Mouse (Mus musculus) limb, embryonic 14.5 days (tissue): ENCODE measurements at regions not wholly inside any gene's neighbourhood (a gene's known extent, or its start where the extent isn't known, plus 50 kb on each side); places are given as distances from the start of the nearest gene placed in this dataset.

Source experiments
- ATAC-seq: fragments of 200-750 bp; cut with Nextera tagmentation; 2 replicates; pipeline ENCODE4 v1.8.0; 2017; ENCODE audit warnings: low read depth, moderate number of reproducible peaks, moderate TSS enrichment; ENCODE audit not compliant: low FRiP score
- DNase-seq: peaks from one replicate; pipeline ENCODE4 v3.0.0-alpha.2; 2015; ENCODE audit warnings: low spot score
- H3K27ac ChIP-seq: fragments of 300-500 bp; sonication (generic); replicated peaks from 2 replicates; pipeline ENCODE4 v1.5.1; 2014; ENCODE audit warnings: low read depth, mild to moderate bottlenecking, low read length, moderate library complexity, mixed read lengths
- H3K27me3 ChIP-seq: fragments of 300-500 bp; sonication (generic); 2 replicates; pipeline ENCODE4 v1.6.1; 2014; ENCODE audit warnings: low read length, mixed read lengths; ENCODE audit not compliant: control insufficient read depth, insufficient read depth
- H3K36me3 ChIP-seq: fragments of 300-500 bp; sonication (generic); 2 replicates; pipeline ENCODE4 v1.6.1; 2014; ENCODE audit warnings: mild to moderate bottlenecking, low read length, moderate library complexity, mixed read lengths; ENCODE audit not compliant: control insufficient read depth, insufficient read depth
- H3K4me1 ChIP-seq: fragments of 300-500 bp; sonication (generic); 2 replicates; pipeline ENCODE4 v1.6.1; 2014; ENCODE audit warnings: antibody characterized with exemption, low read length, mixed read lengths; ENCODE audit not compliant: control insufficient read depth, insufficient read depth
- H3K4me2 ChIP-seq: fragments of 300-500 bp; sonication (generic); replicated peaks from 2 replicates; pipeline ENCODE4 v1.6.1; 2014; ENCODE audit warnings: low read depth, mild to moderate bottlenecking, low read length, moderate library complexity; ENCODE audit not compliant: severe bottlenecking
- H3K4me3 ChIP-seq: fragments of 300-500 bp; sonication (generic); replicated peaks from 2 replicates; pipeline ENCODE4 v1.5.1; 2014; ENCODE audit warnings: low read length
- H3K9ac ChIP-seq: fragments of 300-500 bp; sonication (generic); 2 replicates; pipeline ENCODE4 v1.6.1; 2014; ENCODE audit warnings: mild to moderate bottlenecking, low read depth, low read length, moderate library complexity; ENCODE audit not compliant: severe bottlenecking
- H3K9me3 ChIP-seq: fragments of 300-500 bp; sonication (generic); 2 replicates; pipeline ENCODE4 v1.6.1; 2016; ENCODE audit warnings: low read length; ENCODE audit not compliant: control insufficient read depth
- POLR2A ChIP-seq: fragments of 200-500 bp; IDR thresholded peaks from 2 replicates; pipeline ENCODE4 v1.8.0; 2012; ENCODE audit warnings: inconsistent platforms, mild to moderate bottlenecking, moderate library complexity, borderline replicate concordance; ENCODE audit not compliant: insufficient read depth, insufficient read length; ENCODE audit errors: extremely low read depth
- WGBS: fragments of 180-500 bp; shearing (Covaris S2); extraction: QIAGEN DNeasy Blood & Tissue Kit; methylation state at CpG from one replicate; pipeline ENCODE4 v1.1.7; 2014; 5-methylcytosine and 5-hydroxymethylcytosine counted together

- WGBS: 74% methylated on average over 8 of the region's 8 CpGs
- Histone ChIP-seq H3K4me2 (no peak overlapping the region), H3K9ac (no peak overlapping the region), H3K36me3 (no peaks in the 10 kb centered on the region), H3K27me3 (no peaks in the 10 kb centered on the region), H3K9me3 (no peaks in the 10 kb centered on the region), H3K4me1 (peaks cover 13% of the 10 kb centered on the region; the same call in 1 of the 2 replicates), H3K4me3 (no peak overlapping the region), H3K27ac (no peak overlapping the region)
- ATAC-seq: no peak
- DNase-seq: no peak
- TF ChIP-seq POLR2A: no peak
Observed at GRCm38 (mm10) chr13:63657115-63657514, 83.7 kb upstream of the Ptch1 start.

- H3K9ac ChIP-seq: no peak overlapping the region
- 90% methylated on average over 7 of the region's 7 CpGs for WGBS
Observed at GRCm38 (mm10) chr13:63659412-63659811, 86.0 kb upstream of the Ptch1 start.

GRCm38 (mm10) chr13:63660431-63660830 lies 87.0 kb upstream of the Ptch1 start:
- Histone ChIP-seq H3K36me3 (no peaks in the 10 kb centered on the region), H3K27me3 (no peaks in the 10 kb centered on the region), H3K27ac (no peak overlapping the region), H3K9me3 (no peaks in the 10 kb centered on the region), H3K9ac (no peak overlapping the region), H3K4me3 (no peak overlapping the region), H3K4me2 (no peak overlapping the region), H3K4me1 (peaks cover 9% of the 10 kb centered on the region; the same call in 1 of the 2 replicates)
- DNase-seq: no peak
- no peak for ATAC-seq
- WGBS: 67% methylated on average over 4 of the region's 4 CpGs
- TF ChIP-seq POLR2A: no peak

More at GRCm38 (mm10) chr13:63659412-63659811, 86.0 kb upstream of the Ptch1 start:
- Histone ChIP-seq H3K36me3 (no peaks in the 10 kb centered on the region), H3K4me2 (no peak overlapping the region), H3K9me3 (no peaks in the 10 kb centered on the region), H3K4me3 (no peak overlapping the region), H3K27ac (no peak overlapping the region), H3K27me3 (no peaks in the 10 kb centered on the region), H3K4me1 (peaks cover 13% of the 10 kb centered on the region; the same call in 1 of the 2 replicates)
- TF ChIP-seq POLR2A: no peak
- ATAC-seq: no peak
- DNase-seq: no peak

- Histone ChIP-seq H3K36me3 (no peaks in the 10 kb centered on the region), H3K27ac (no peak overlapping the region), H3K4me2 (no peak overlapping the region), H3K4me3 (no peak overlapping the region), H3K9ac (0 out of 2 replicates have a peak overlapping the region, but pooled peaks have one; percentile 21), H3K9me3 (no peaks in the 10 kb centered on the region), H3K27me3 (no peaks in the 10 kb centered on the region), H3K4me1 (peaks cover 8% of the 10 kb centered on the region)
- no peak for TF ChIP-seq POLR2A
- no peak for ATAC-seq
- WGBS: 21% methylated on average over 4 of the region's 4 CpGs
- no peak for DNase-seq
Observed at GRCm38 (mm10) chr13:63668576-63668975, 95.2 kb upstream of the Ptch1 start.

GRCm38 (mm10) chr13:63669031-63669430 lies 95.6 kb upstream of the Ptch1 start:
- H3K4me2 ChIP-seq: no peak overlapping the region
- no peak for TF ChIP-seq POLR2A
- H3K9me3 ChIP-seq: no peaks in the 10 kb centered on the region
- no peaks in the 10 kb centered on the region for H3K36me3 ChIP-seq
- no peak overlapping the region for H3K4me3 ChIP-seq
- ATAC-seq (no peak), DNase-seq (no peak)
- H3K9ac ChIP-seq: peak overlapping the region; percentile 21; the same call in 1 of the 2 replicates
- H3K27ac ChIP-seq: no peak overlapping the region
- WGBS: 29% methylated on average over 2 of the region's 2 CpGs
- no peaks in the 10 kb centered on the region for H3K27me3 ChIP-seq
- peaks cover 8% of the 10 kb centered on the region for H3K4me1 ChIP-seq

- ATAC-seq: no peak
- H3K36me3 ChIP-seq: no peaks in the 10 kb centered on the region
Observed at GRCm38 (mm10) chr13:63672425-63672824, 99.0 kb upstream of the Ptch1 start.

More at GRCm38 (mm10) chr13:63672425-63672824, 99.0 kb upstream of the Ptch1 start:
- Histone ChIP-seq H3K4me3 (no peak overlapping the region), H3K27me3 (no peaks in the 10 kb centered on the region), H3K4me2 (no peak overlapping the region), H3K27ac (no peak overlapping the region), H3K9ac (no peak overlapping the region), H3K9me3 (no peaks in the 10 kb centered on the region), H3K4me1 (peaks cover 8% of the 10 kb centered on the region)
- 63% methylated on average over 4 of the region's 4 CpGs for WGBS
- no peak for TF ChIP-seq POLR2A
- DNase-seq: no peak
